Mouse (Mus musculus) kidney, embryonic 16.5 days (tissue): ENCODE results near the gene Apoa5. TPM values are rescaled to one million over a fixed set of nuclear protein-coding genes. Genes with fewer than 3 reads are reported as not detected.
A peak's percentile ranks its signal among the peaks of the same experiment; 100 is the strongest.

Experiments
- ATAC-seq: fragments of 200-750 bp; cut with Nextera tagmentation; 2 replicates; pipeline ENCODE4 v1.8.0; 2017; ENCODE audit warnings: moderate TSS enrichment; ENCODE audit not compliant: low FRiP score, low TSS enrichment
- H3K27ac ChIP-seq: fragments of 300-500 bp; sonication (generic); 2 replicates; pipeline ENCODE4 v1.5.1; 2014; ENCODE audit warnings: low read length
- H3K27me3 ChIP-seq: fragments of 300-500 bp; sonication (generic); 2 replicates; pipeline ENCODE4 v1.6.1; 2014; ENCODE audit warnings: low read length, control low read depth, mixed read lengths; ENCODE audit not compliant: insufficient read depth
- H3K36me3 ChIP-seq: fragments of 300-500 bp; sonication (generic); 2 replicates; pipeline ENCODE4 v1.6.1; 2014; ENCODE audit warnings: low read length, control low read depth, mixed read lengths; ENCODE audit not compliant: insufficient read depth
- H3K4me1 ChIP-seq: fragments of 300-500 bp; sonication (generic); 2 replicates; pipeline ENCODE4 v1.6.1; 2014; ENCODE audit warnings: low read length, control low read depth, mixed read lengths; ENCODE audit not compliant: insufficient read depth
- H3K4me2 ChIP-seq: fragments of 300-500 bp; sonication (generic); replicated peaks from 2 replicates; pipeline ENCODE4 v1.6.1; 2014; ENCODE audit warnings: low read depth, low read length
- H3K4me3 ChIP-seq: fragments of 300-500 bp; sonication (generic); 2 replicates; pipeline ENCODE4 v1.5.1; 2014; ENCODE audit warnings: mild to moderate bottlenecking, low read length
- H3K9ac ChIP-seq: fragments of 300-500 bp; sonication (generic); replicated peaks from 2 replicates; pipeline ENCODE4 v1.6.1; 2014; ENCODE audit warnings: low read length
- H3K9me3 ChIP-seq: fragments of 300-500 bp; sonication (generic); 2 replicates; pipeline ENCODE4 v1.6.1; 2016; ENCODE audit warnings: low read length, control low read depth
- WGBS: fragments of 180-500 bp; shearing (Covaris S2); extraction: QIAGEN DNeasy Blood & Tissue Kit; methylation state at CpG from one replicate; pipeline ENCODE4 v1.1.7; 2014; 5-methylcytosine and 5-hydroxymethylcytosine counted together
- polyA plus RNA-seq: library from polyadenylated mRNA; unstranded; fragments of >200 nt; fragmentation: Nextera tagmentation; extraction: Ambion mirVana; gene quantifications from 2 replicates; pipeline ENCODE4 v1.2.1, GENCODE M21; 2015

Gene Apoa5
- polyA plus RNA-seq, 1 experiment from 2014 or later: not detected

GRCm38 (mm10) chr9:46257546-46257945, 10.9 kb upstream of the Apoa5 start:
- Histone ChIP-seq H3K36me3 (no peaks in the 10 kb centered on the region), H3K4me1 (no peaks in the 10 kb centered on the region), H3K27me3 (no peaks in the 10 kb centered on the region), H3K9ac (no peak overlapping the region), H3K27ac (no peak overlapping the region), H3K4me3 (no peak overlapping the region), H3K9me3 (no peaks in the 10 kb centered on the region), H3K4me2 (no peak overlapping the region)
- WGBS: 79% methylated on average over 3 of the region's 3 CpGs
- ATAC-seq: no peak

- H3K36me3 ChIP-seq: no peaks in the 10 kb centered on the region
- WGBS: 91% methylated on average over 6 of the region's 6 CpGs
- no peak overlapping the region for H3K9ac ChIP-seq
- no peaks in the 10 kb centered on the region for H3K4me1 ChIP-seq
- no peak for ATAC-seq
- H3K9me3 ChIP-seq: no peaks in the 10 kb centered on the region
- H3K4me2 ChIP-seq: no peak overlapping the region
- no peak overlapping the region for H3K4me3 ChIP-seq
- no peaks in the 10 kb centered on the region for H3K27me3 ChIP-seq
- H3K27ac ChIP-seq: no peak overlapping the region
Measured at GRCm38 (mm10) chr9:46259111-46259510, 9.3 kb upstream of the Apoa5 start.

GRCm38 (mm10) chr9:46261131-46261530, 7.3 kb upstream of the Apoa5 start:
- no peak overlapping the region for H3K4me3 ChIP-seq
- H3K36me3 ChIP-seq: no peaks in the 10 kb centered on the region
- no peak overlapping the region for H3K27ac ChIP-seq
- ATAC-seq: no peak
- no peaks in the 10 kb centered on the region for H3K4me1 ChIP-seq
- no peaks in the 10 kb centered on the region for H3K9me3 ChIP-seq
- 93% methylated on average over 7 of the region's 7 CpGs for WGBS
- no peak overlapping the region for H3K4me2 ChIP-seq
- no peaks in the 10 kb centered on the region for H3K27me3 ChIP-seq
- H3K9ac ChIP-seq: no peak overlapping the region

GRCm38 (mm10) chr9:46269125-46269524, 692 bp downstream of the Apoa5 start:
- H3K27ac ChIP-seq: no peak overlapping the region
- H3K4me3 ChIP-seq: no peak overlapping the region
- peaks cover 13% of the 10 kb centered on the region for H3K4me1 ChIP-seq
- H3K4me2 ChIP-seq: no peak overlapping the region
- no peak for ATAC-seq
- 75% methylated on average over 5 of the region's 5 CpGs for WGBS
- H3K36me3 ChIP-seq: no peaks in the 10 kb centered on the region
- H3K27me3 ChIP-seq: peaks cover 8% of the 10 kb centered on the region; the same call in 1 of the 2 replicates
- H3K9ac ChIP-seq: no peak overlapping the region
- H3K9me3 ChIP-seq: no peaks in the 10 kb centered on the region

- no peak for ATAC-seq
Measured at GRCm38 (mm10) chr9:46270782-46271181, 2.3 kb downstream of the Apoa5 start.

GRCm38 (mm10) chr9:46272070-46272469, 3.6 kb downstream of the Apoa5 start:
- WGBS: 87% methylated on average over 9 of the region's 9 CpGs
- peaks cover 13% of the 10 kb centered on the region for H3K4me1 ChIP-seq
- H3K27me3 ChIP-seq: peaks cover 8% of the 10 kb centered on the region; the same call in 1 of the 2 replicates
- no peak for ATAC-seq
- H3K36me3 ChIP-seq: peaks cover 26% of the 10 kb centered on the region
- H3K4me3 ChIP-seq: no peak overlapping the region
- H3K9me3 ChIP-seq: no peaks in the 10 kb centered on the region
- H3K4me2 ChIP-seq: no peak overlapping the region
- no peak overlapping the region for H3K27ac ChIP-seq
- H3K9ac ChIP-seq: no peak overlapping the region

More at GRCm38 (mm10) chr9:46270782-46271181, 2.3 kb downstream of the Apoa5 start:
- Histone ChIP-seq H3K9me3 (no peaks in the 10 kb centered on the region), H3K27ac (no peak overlapping the region), H3K4me3 (no peak overlapping the region), H3K4me2 (no peak overlapping the region), H3K4me1 (peaks cover 13% of the 10 kb centered on the region), H3K36me3 (peaks cover 13% of the 10 kb centered on the region), H3K9ac (no peak overlapping the region), H3K27me3 (peaks cover 8% of the 10 kb centered on the region; the same call in 1 of the 2 replicates)
- 86% methylated on average over 4 of the region's 4 CpGs for WGBS

GRCm38 (mm10) chr9:46272677-46273454, 4.4 kb downstream of the Apoa5 start, which contains the start of gene Zpr1:
Zpr1 (plus strand) TSS chr9:46273064.
- WGBS: 5% methylated on average over 45 of the region's 45 CpGs
- peaks cover 34% of the 10 kb centered on the region for H3K36me3 ChIP-seq
- H3K9ac ChIP-seq: peak within 1 kb of the TSS; percentile 81
- peaks cover 13% of the 10 kb centered on the region for H3K4me1 ChIP-seq
- peak within 1 kb of the TSS; percentile 84 for H3K27ac ChIP-seq
- peak within 1 kb of the TSS; percentile 92 for H3K4me2 ChIP-seq
- no peaks in the 10 kb centered on the region for H3K9me3 ChIP-seq
- ATAC-seq: peak; percentile 96
- peaks cover 8% of the 10 kb centered on the region; the same call in 1 of the 2 replicates for H3K27me3 ChIP-seq
- H3K4me3 ChIP-seq: peak within 1 kb of the TSS; percentile 93

GRCm38 (mm10) chr9:46274494-46274893, 6.1 kb downstream of the Apoa5 start:
- 75% methylated on average over 9 of the region's 9 CpGs for WGBS
- Histone ChIP-seq H3K36me3 (peaks cover 45% of the 10 kb centered on the region), H3K4me2 (no peak overlapping the region), H3K27ac (no peak overlapping the region), H3K4me3 (no peak overlapping the region), H3K4me1 (peaks cover 13% of the 10 kb centered on the region), H3K9me3 (no peaks in the 10 kb centered on the region), H3K27me3 (peaks cover 8% of the 10 kb centered on the region; the same call in 1 of the 2 replicates), H3K9ac (no peak overlapping the region)
- ATAC-seq: no peak

GRCm38 (mm10) chr9:46282631-46283436, 14.4 kb downstream of the Apoa5 start, which contains the start of gene Bud13:
Bud13 (plus strand) TSS chr9:46283008.
- Histone ChIP-seq H3K4me3 (peak within 1 kb of the TSS; percentile 68), H3K9me3 (no peaks in the 10 kb centered on the region), H3K27me3 (no peaks in the 10 kb centered on the region), H3K9ac (peak within 1 kb of the TSS; percentile 89), H3K4me2 (peak within 1 kb of the TSS; percentile 55), H3K36me3 (peaks cover 54% of the 10 kb centered on the region), H3K4me1 (peaks cover 16% of the 10 kb centered on the region), H3K27ac (peak within 1 kb of the TSS; percentile 86)
- under 1% methylated on average over 55 of the region's 55 CpGs for WGBS
- peak; percentile 95 for ATAC-seq
